Mouse (Mus musculus): Measurements from ENCODE around the gene Pold3.

- TF ChIP-seq POLR2A (IDR thresholded peaks at IDR 0.05; ENCODE audit: insufficient read depth, low read depth, low read length) = no peak
- no peak for TF ChIP-seq CTCF (IDR thresholded peaks at IDR 0.05; ENCODE audit: insufficient read depth, low read depth, low read length)
Observed at GRCm38 (mm10) chr7:100163506-100163905, 42.1 kb upstream of the Pold3 start.

Measured in olfactory bulb, adult 2 months (tissue).